Mouse (Mus musculus): ENCODE results near the gene Clptm1l.

Clptm1l gene

GRCm38 (mm10) chr13:73603522-73604155, at the start of gene Clptm1l:
TSS of gene Clptm1l (plus strand) at chr13:73604006.
- DNase-seq (ENCODE audit: low spot score in 2 of 2) = peak; percentile 90 to 92

DNA sequence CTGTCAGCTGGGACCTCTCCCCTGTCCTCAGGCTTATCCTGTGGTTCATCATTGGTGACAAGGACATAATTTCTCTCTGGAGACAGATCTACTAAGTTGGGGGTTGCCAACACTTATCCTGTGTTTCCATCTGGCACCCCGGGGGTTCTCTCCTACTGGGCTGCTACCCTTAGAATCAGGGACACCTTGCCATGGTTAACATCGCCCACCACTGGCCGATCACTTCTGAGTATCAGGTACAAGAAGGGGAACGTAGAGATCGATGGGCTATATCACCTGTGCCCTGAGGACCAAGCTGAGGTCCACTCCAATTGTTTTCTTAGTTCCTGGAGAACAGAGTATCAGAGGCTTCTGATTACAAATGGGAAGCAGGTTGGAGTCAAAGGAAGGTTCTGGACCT, 39.6 kb upstream of the Clptm1l start:
- DNase-seq (ENCODE audit: low spot score in 2 of 2) = no peak

DNA sequence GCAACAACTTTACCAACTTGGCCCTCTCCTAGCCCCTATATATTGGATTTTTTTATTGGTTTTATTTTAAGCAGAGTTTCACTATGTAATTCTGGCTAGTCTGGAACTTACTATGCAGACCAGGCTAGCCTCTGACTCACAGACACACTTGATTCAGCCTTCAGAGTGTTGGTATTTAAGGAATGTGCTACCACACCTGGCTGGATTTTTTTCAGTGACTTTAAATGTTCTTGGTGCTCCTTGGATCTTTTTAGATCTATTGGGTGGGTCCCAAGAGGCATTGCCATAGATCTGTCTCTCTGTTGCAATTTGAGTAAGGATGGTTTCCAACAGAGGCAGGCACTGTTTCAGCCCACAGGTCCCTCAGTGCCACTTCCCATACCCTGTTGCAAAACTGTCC, 28.8 kb upstream of the Clptm1l start:
- DNase-seq (ENCODE audit: low spot score in 2 of 2) = no peak

DNA sequence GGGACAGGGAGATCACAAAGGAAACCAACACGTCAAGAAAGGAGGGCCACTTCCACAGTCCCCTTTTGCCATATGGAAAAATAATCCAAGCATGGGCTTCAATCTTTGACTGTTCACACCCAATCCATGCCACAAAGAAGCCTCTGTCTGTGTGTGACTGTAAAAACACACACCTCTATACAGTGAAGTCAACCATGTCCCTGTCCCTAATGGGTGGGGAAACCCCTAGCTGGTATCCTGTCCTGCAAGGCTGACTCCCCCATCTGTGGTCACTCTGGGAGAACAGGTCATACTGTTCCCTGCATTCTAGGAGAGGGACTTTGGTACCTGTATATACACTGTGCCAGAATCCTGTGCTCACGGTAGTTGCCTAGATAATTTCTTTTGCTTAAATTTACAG, 26.5 kb upstream of the Clptm1l start:
- DNase-seq (ENCODE audit: low spot score in 2 of 2) = no peak

- no peak for DNase-seq (ENCODE audit: low spot score in 2 of 2)
Observed at GRCm38 (mm10) chr13:73591488-73591887, 12.3 kb upstream of the Clptm1l start.

DNA sequence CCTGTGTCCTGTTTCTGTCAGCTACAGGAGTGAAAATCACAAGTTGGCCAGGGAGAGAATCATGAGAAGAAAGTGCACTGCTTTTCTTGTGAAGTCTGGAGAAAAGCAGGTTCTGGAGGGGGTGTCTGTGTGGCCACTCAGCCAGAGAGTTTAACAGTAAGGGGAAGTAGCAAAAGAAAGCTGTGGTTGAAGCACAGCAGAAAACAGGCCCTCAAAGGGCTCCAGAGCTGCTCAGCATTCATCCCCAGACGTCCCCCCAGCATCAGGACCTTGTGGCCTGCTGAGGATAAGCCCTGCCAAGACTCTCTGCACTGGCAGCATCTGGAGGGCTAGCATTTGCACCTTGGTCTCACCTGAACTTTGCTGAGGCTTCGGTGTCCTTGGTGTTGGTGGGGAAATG, 11.3 kb upstream of the Clptm1l start:
- DNase-seq (ENCODE audit: low spot score in 2 of 2) = no peak

DNA sequence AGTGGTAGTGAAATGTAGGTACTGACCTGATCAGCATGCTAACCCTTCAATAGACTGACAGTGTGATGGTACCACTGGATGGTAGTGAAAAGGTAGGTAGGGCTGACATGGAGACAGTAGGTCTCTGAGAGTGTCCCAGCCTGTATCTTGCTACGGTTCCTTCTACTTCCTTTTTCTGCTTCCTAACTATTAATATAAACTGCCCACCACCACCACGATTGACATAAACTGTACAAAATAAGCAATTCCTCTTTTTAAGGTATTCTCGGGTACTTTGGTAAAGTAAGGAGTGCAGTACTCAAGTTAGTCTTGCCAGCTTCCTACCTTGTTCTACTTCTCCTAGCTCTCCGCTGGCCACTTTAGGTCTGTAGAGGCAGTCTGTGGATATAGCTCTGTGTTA, 7.5 kb upstream of the Clptm1l start:
- DNase-seq (ENCODE audit: low spot score in 2 of 2) = no peak

DNA sequence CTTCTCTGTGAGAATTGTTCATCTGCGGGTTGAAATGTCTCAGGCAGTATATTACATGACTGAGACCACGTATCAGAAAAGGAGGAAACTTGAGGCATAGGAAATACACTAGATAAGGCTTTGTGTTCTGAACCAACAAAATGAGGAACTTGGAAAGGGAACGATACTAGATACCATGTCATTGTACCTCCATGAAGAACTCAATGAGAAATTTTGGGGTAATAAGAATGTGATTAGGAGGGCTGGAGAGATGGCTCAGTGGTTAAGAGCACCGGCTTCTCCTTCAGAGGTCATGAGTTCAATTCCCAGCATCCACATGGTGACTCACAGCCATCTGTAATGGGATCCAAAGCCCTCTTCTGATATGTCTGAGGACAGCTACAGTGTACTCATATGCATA, 3.6 kb upstream of the Clptm1l start:
- DNase-seq (ENCODE audit: low spot score in 2 of 2) = no peak

GRCm38 (mm10) chr13:73603046-73603445, 760 bp upstream of the Clptm1l start:
- DNase-seq (ENCODE audit: low spot score in 2 of 2) = no peak

GRCm38 (mm10) chr13:73604156-73604957, 551 bp downstream of the Clptm1l start:
- DNase-seq (ENCODE audit: low spot score in 2 of 2) = no peak

DNA sequence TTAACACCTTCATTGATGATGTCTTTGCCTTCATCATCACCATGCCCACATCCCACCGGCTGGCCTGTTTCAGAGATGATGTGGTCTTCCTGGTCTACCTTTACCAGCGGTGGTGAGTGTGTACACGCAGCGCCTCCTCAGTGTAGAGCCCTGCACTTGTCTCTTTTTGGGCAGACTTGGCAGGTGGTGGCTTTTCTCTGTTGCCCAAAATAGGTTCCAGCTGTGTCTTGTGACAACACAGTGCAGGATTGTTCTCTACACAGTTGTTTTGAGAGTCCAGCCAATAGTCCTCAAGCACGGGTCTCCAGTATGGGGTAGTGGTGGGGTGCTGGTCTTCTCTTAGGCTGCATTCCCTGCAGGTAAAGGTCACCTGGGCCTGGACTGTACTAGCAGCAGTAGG, 14.6 kb downstream of the Clptm1l start:
- DNase-seq (ENCODE audit: low spot score in 2 of 2) = no peak

DNA sequence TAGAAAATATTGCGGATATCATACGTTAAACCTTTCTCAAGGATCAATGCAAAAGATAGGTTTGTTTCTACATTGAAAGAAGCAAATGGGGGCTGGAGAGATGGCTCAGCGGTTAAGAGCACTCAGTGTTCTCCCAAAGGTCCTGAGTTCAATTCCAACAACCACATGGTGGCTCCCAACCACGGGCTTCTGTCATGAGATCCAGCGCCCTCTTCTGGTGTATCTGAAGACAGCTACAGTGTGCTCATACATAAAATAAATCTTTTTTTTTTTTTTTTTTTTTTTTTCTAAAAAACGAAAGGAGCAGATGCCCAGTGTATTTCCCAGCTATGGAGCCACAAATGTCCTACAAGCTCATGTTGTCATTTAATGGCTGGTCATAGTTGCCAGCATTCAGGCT, 16.8 kb downstream of the Clptm1l start:
- no peak for DNase-seq (ENCODE audit: low spot score in 2 of 2)

- DNase-seq (ENCODE audit: low spot score in 2 of 2) = no peak
Observed at GRCm38 (mm10) chr13:73626410-73626744, 22.6 kb downstream of the Clptm1l start.

- peak; percentile 33 to 57 for DNase-seq (ENCODE audit: low spot score in 2 of 2)
Observed at GRCm38 (mm10) chr13:73626745-73627549, 23.1 kb downstream of the Clptm1l start, which contains the start of gene Tert. TSS of gene Tert (plus strand) at chr13:73626911.

- DNase-seq (ENCODE audit: low spot score in 2 of 2) = no peak
Observed at GRCm38 (mm10) chr13:73628586-73629113, 24.8 kb downstream of the Clptm1l start.

- no peak for DNase-seq (ENCODE audit: low spot score in 2 of 2)
Observed at GRCm38 (mm10) chr13:73631837-73632236, 28.0 kb downstream of the Clptm1l start.

DNA sequence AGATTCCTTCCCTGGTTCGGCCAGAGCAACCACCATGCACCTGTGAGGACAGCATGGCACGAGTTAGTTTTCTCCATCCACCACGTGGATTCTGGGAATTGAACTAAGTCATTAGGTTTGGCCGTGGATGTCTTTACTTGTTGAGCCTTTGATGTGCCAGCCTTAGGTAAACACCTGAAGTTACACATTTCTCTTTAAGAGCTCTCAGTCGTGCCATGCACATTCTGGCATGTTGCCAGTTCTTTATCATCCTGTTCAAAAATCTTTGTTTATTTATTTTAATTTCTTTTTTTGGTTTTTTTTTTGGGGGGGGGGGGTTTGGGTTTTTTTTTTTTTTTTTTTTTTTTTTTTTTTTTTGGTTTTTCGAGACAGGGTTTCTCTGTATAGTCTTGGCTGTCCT, 34.0 kb downstream of the Clptm1l start:
- DNase-seq (ENCODE audit: low spot score in 2 of 2) = no peak

DNA sequence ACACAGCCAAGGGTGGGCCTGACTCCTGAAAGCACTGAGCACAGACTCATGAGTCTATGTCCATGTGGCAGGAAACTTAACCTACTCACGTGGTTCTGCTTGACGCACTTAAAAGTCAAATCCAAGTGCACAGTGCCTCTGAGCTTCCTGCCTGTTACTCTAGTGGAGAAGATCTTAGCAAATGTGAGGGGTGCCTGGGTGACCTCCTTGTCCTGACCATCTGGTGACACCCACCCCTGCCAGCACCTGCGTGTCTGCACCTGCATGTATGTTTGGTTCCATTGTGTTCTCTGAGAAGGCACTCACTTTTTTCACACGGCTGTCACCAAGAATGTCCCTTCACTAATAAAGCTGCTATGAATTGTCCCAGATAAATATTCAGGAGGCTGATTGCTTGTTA, 37.5 kb downstream of the Clptm1l start:
- no peak for DNase-seq (ENCODE audit: low spot score in 2 of 2)

- peak in 1 of 2 experiments; percentile 34 for DNase-seq (ENCODE audit: low spot score in 2 of 2)
Observed at GRCm38 (mm10) chr13:73646397-73647087, 42.7 kb downstream of the Clptm1l start.

GRCm38 (mm10) chr13:73653266-73653665, 49.5 kb downstream of the Clptm1l start:
- no peak for DNase-seq (ENCODE audit: low spot score in 2 of 2)

GRCm38 (mm10) chr13:73654976-73655375, 51.2 kb downstream of the Clptm1l start:
- no peak for DNase-seq (ENCODE audit: low spot score in 2 of 2)

DNA sequence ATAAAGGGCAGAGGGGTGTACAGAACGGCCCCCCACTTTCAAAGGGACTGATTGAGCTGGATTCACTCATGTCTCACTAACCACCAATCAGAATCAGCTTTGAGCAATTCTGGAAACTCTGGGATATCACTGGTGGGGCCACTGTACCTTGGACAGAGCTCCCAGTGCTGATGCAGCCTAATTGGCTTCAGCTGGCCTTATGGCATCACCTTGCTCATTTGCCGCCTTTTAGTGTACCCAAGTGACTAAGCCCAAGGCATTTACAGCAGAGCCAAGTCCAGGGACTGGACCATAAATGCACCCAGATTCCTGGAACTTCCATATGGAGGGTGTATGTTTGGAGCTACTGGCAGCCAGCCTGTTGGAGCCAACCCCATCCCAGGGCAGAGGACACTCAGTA, 55.1 kb downstream of the Clptm1l start:
- no peak for DNase-seq (ENCODE audit: low spot score in 2 of 2)
